Mouse (Mus musculus): ENCODE results near the gene Hnrnpa0. TPM values are rescaled to one million over a fixed set of nuclear protein-coding genes. Genes with fewer than 3 reads are reported as not detected.

The Hnrnpa0 gene
- polyA plus RNA-seq, 1 experiment from 2014 or later = 56.9 TPM

DNA sequence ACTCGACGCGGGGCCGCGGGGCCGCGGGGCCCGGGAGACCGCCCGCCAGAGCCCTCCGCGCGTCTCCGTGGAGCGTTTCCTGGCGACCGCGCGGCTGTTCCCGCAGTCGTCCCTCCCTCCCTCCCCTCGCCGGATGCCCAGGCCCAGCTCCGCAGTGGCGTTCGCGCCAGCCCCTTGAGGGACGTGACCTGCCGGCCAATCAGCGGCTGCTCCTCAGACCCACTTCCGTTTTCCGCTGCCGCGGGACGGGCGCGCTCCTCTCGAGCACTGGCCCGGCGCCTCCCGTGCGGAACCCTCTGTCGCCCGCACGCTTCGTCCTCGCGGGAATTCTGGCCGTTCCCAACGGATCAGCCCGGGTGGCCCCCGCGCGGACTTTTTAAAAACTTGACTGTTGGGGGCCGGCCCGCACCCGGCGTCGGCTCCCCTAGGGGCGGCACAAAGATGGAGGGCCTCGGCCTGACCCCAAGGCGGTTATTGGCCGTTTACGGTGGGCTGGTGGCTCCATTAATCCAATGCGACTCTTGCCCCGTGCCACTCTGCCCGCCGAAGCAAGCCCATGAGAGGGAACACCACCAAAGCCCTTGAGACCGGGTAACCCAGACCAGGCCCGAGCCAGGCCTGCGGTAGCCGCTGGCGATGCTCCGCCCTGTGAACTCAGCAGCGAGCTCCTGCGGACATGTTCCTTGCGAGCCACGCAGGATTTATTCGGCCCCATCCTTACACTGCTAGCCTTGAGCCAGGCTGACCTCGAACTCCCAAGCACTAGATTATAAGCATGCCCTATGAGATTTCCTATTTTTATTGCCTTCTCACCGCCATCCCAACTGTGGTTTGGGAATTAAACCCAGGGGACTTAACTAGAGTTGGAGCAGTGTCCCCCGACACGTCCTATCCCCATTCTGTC, 664 bp upstream of the Hnrnpa0 start:
- Histone ChIP-seq H3K4me2 (replicated peaks) (peak overlapping the region; percentile 83), H3K4me1 (replicated peaks; ENCODE audit: control insufficient read depth, insufficient read depth, low read length) (peaks cover 29% of the 10 kb centered on the region), H3K9me3 (ENCODE audit: control insufficient read depth, low read length) (no peaks in the 10 kb centered on the region), H3K27me3 (ENCODE audit: control insufficient read depth, insufficient read depth, low read length) (no peaks in the 10 kb centered on the region), H3K9ac (peak overlapping the region; percentile 100), H3K36me3 (replicated peaks; ENCODE audit: control insufficient read depth, insufficient read depth) (peaks cover 10% of the 10 kb centered on the region), H3K4me3 (replicated peaks; ENCODE audit: low read length) (peak overlapping the region; percentile 93), H3K27ac (peak overlapping the region; percentile 100)
- peak; percentile 96 for ATAC-seq (ENCODE audit: low FRiP score)
- DNase-seq (ENCODE audit: low spot score) = peak; percentile 93
- WGBS = under 1% methylated on average over 66 of the region's 83 CpGs

DNA sequence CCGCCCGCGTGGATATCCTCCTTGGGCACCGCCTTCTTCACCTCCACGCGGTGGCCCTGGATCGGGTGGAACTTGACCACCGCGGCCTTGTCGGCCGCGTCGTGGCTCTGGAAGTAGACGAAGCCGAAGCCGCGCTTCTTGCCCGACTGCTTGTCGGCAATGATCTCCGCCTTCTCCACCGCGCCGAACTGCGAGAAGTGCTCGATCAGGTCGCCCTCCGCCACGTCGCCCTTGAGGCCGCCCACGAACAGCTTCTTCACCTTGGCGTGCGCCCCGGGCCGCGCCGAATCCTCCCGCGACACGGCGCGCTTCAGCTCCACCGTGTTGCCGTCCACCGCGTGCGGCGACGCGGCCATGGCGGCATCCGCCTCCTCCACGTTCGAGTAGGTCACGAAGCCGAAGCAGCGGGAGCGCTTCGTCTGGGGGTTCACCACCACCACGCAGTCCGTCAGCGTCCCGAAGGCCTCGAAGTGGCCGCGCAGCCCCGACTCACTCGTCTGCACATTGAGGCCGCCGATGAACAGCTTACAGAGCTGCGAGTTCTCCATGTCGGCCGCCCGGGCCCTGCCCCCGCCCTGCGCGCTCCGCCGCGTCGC, 492 bp downstream of the Hnrnpa0 start:
- peak overlapping the region; percentile 100 for H3K27ac ChIP-seq
- peak overlapping the region; percentile 93 for H3K4me3 ChIP-seq (replicated peaks; ENCODE audit: low read length)
- H3K36me3 ChIP-seq (replicated peaks; ENCODE audit: control insufficient read depth, insufficient read depth) = peaks cover 10% of the 10 kb centered on the region
- H3K4me2 ChIP-seq (replicated peaks) = peak overlapping the region; percentile 83
- H3K9ac ChIP-seq = peak overlapping the region; percentile 100
- H3K27me3 ChIP-seq (ENCODE audit: control insufficient read depth, insufficient read depth, low read length) = no peaks in the 10 kb centered on the region
- WGBS = under 1% methylated on average over 79 of the region's 81 CpGs
- DNase-seq (ENCODE audit: low spot score) (peak; percentile 59), ATAC-seq (ENCODE audit: low FRiP score) (peak; percentile 44)
- H3K4me1 ChIP-seq (replicated peaks; ENCODE audit: control insufficient read depth, insufficient read depth, low read length) = peaks cover 36% of the 10 kb centered on the region
- H3K9me3 ChIP-seq (ENCODE audit: control insufficient read depth, low read length) = no peaks in the 10 kb centered on the region

DNA sequence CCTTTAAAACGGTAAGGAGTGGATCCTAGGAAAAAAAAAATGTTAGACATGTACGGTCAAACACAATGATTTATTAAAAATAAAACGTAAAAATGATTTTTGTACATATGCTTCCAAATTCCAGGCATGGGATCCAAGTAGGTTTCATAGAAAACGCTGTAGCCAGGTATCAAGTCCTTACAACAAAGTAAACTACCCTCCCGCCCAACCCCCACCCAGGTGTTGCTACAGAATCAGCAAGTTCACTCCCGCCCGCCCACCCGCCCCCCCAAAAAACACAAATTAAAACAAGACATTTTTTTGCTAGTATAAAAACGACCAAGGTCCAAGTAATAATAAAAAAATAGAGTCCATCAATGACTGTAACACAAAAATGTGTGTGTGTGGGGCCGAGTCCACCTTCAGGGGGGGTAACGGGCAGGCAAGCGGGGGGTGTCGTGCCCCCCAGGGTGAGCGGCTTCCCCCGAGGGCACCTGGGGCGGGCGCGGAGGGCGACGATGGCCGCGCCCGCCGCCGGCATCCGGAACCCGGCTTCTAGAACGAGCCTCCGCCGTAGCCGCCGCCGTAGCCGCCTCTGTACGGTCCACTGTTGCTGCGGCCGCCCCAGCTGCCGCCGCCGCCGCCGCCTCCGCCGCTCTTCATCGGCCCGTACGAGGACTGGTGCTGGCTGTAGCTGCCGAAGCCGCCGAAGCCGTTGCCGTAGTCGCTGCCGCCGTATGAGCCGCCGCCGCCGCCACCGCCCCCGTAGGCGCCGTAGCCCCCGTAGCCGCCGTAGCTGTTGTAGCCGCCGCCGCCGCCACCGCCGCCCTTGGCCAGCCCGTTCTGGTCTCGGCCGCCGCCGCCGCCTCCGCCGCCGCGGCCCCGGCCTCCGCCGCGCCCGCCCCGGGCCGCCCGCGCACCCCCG, 1.2 kb downstream of the Hnrnpa0 start:
- no peaks in the 10 kb centered on the region for H3K9me3 ChIP-seq (ENCODE audit: control insufficient read depth, low read length)
- no peaks in the 10 kb centered on the region for H3K27me3 ChIP-seq (ENCODE audit: control insufficient read depth, insufficient read depth, low read length)
- ATAC-seq (ENCODE audit: low FRiP score) (no peak), DNase-seq (ENCODE audit: low spot score) (peak; percentile 23)
- H3K4me1 ChIP-seq (replicated peaks; ENCODE audit: control insufficient read depth, insufficient read depth, low read length) = peaks cover 40% of the 10 kb centered on the region
- H3K4me3 ChIP-seq (replicated peaks; ENCODE audit: low read length) = peak overlapping the region; percentile 93
- H3K27ac ChIP-seq = peak overlapping the region; percentile 100
- under 1% methylated on average over 61 of the region's 92 CpGs for WGBS
- H3K36me3 ChIP-seq (replicated peaks; ENCODE audit: control insufficient read depth, insufficient read depth) = peaks cover 10% of the 10 kb centered on the region
- H3K9ac ChIP-seq = peak overlapping the region; percentile 100
- H3K4me2 ChIP-seq (replicated peaks) = peak overlapping the region; percentile 83

DNA sequence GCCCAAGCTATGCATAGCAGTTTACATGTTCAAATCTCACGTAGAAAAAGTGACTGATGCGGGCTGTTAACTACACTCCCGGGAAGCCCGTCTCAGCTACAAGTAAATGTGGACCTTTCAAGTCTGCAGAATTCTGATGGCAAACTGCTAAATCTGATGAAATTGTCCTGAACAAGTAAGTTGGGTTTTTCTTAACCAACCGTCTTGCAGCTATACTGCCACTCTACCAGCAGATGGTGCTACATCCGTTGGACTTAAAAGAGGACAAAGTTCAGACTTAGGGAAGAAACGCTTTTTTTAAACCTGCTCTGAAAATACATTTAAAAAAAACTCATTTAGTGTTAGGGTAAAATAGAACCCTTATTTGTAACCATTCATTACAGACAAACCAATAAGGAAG, 2.2 kb downstream of the Hnrnpa0 start:
- H3K4me2 ChIP-seq (replicated peaks) = peak overlapping the region; percentile 83
- DNase-seq (ENCODE audit: low spot score) = peak; percentile 86
- H3K27ac ChIP-seq = no peak overlapping the region
- H3K4me1 ChIP-seq (replicated peaks; ENCODE audit: control insufficient read depth, insufficient read depth, low read length) = peaks cover 40% of the 10 kb centered on the region
- H3K27me3 ChIP-seq (ENCODE audit: control insufficient read depth, insufficient read depth, low read length) = no peaks in the 10 kb centered on the region
- H3K36me3 ChIP-seq (replicated peaks; ENCODE audit: control insufficient read depth, insufficient read depth) = peaks cover 10% of the 10 kb centered on the region
- H3K9ac ChIP-seq = peak overlapping the region; percentile 39
- 25% methylated on average over 7 of the region's 7 CpGs for WGBS
- H3K9me3 ChIP-seq (ENCODE audit: control insufficient read depth, low read length) = no peaks in the 10 kb centered on the region
- peak overlapping the region; percentile 93 for H3K4me3 ChIP-seq (replicated peaks; ENCODE audit: low read length)
- no peak for ATAC-seq (ENCODE audit: low FRiP score)

DNA sequence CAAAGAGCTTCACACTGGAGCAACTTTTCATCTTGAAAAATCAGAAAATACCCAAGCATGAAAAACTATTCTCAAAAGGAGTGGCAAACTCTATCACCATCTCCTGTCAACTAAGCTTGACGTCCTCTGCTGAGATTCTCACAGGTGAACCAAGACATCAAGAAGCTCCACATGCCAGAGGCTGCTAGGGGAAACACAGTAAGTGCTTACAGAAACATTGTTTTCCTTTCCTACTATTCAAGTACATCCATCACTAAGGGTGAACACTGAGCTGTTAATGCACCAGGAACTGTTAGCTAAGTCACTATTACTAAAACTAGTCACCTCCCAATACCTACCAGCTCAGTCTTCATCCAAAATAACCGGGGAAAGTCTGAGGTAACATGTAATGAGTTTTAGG, 3.4 kb downstream of the Hnrnpa0 start:
- ATAC-seq (ENCODE audit: low FRiP score) (no peak), DNase-seq (ENCODE audit: low spot score) (peak; percentile 22)
- no peak overlapping the region for H3K9ac ChIP-seq
- peaks cover 10% of the 10 kb centered on the region for H3K36me3 ChIP-seq (replicated peaks; ENCODE audit: control insufficient read depth, insufficient read depth)
- H3K4me1 ChIP-seq (replicated peaks; ENCODE audit: control insufficient read depth, insufficient read depth, low read length) = peaks cover 40% of the 10 kb centered on the region
- no peaks in the 10 kb centered on the region for H3K9me3 ChIP-seq (ENCODE audit: control insufficient read depth, low read length)
- 54% methylated on average over 2 of the region's 2 CpGs for WGBS
- H3K27me3 ChIP-seq (ENCODE audit: control insufficient read depth, insufficient read depth, low read length) = no peaks in the 10 kb centered on the region
- no peak overlapping the region for H3K4me3 ChIP-seq (replicated peaks; ENCODE audit: low read length)
- peak overlapping the region; percentile 83; the same call in 1 of the 2 replicates for H3K4me2 ChIP-seq (replicated peaks)
- no peak overlapping the region for H3K27ac ChIP-seq

DNA sequence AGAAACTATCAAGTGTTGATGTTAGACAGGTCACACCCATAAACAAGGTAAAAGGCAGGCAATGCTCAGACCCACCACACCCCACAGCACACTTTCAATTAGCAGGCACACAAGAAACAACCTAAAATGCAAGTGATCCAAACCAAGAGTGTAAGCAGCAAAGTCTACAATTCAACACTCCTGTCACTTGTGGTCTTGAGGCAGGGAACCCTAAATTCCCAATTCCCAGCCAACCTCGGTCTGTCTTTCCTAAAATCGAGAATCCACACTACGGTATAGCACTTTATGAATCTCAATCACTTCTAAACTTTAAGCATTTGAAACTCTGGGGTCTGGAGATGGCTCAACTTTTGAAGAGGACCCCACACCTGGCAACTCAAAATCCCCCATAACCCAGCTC, 4.1 kb downstream of the Hnrnpa0 start:
- 80% methylated on average over 3 of the region's 3 CpGs for WGBS
- Histone ChIP-seq H3K9ac (no peak overlapping the region), H3K4me1 (replicated peaks; ENCODE audit: control insufficient read depth, insufficient read depth, low read length) (peaks cover 35% of the 10 kb centered on the region), H3K4me3 (replicated peaks; ENCODE audit: low read length) (no peak overlapping the region), H3K27ac (no peak overlapping the region), H3K9me3 (ENCODE audit: control insufficient read depth, low read length) (no peaks in the 10 kb centered on the region), H3K4me2 (replicated peaks) (no peak overlapping the region), H3K36me3 (replicated peaks; ENCODE audit: control insufficient read depth, insufficient read depth) (peaks cover 10% of the 10 kb centered on the region), H3K27me3 (ENCODE audit: control insufficient read depth, insufficient read depth, low read length) (no peaks in the 10 kb centered on the region)
- no peak for ATAC-seq (ENCODE audit: low FRiP score)
- peak; percentile 9 for DNase-seq (ENCODE audit: low spot score)

DNA sequence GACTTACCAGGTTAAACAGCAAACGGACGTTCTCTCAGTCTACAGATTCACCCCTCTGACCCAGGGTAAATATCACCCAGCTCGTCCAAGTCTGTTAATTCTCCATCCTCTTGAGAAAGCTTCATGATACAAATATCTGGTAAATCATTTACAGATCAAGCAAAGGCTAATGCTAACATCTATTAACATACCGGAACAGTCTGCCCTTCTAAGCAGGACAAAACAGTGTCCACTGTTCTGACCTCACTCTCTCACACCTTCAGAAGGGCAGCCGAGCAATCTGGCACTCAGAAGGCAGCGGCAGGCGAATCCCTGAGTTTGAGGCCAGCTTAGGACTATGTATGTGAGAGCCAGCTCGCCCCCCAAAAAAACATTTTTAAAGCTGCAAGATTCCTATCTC, 5.0 kb downstream of the Hnrnpa0 start:
- H3K9ac ChIP-seq = no peak overlapping the region
- 48% methylated on average over 8 of the region's 8 CpGs for WGBS
- H3K27ac ChIP-seq = no peak overlapping the region
- H3K4me1 ChIP-seq (replicated peaks; ENCODE audit: control insufficient read depth, insufficient read depth, low read length) = peaks cover 35% of the 10 kb centered on the region
- peak; percentile 13 for DNase-seq (ENCODE audit: low spot score)
- peaks cover 10% of the 10 kb centered on the region for H3K36me3 ChIP-seq (replicated peaks; ENCODE audit: control insufficient read depth, insufficient read depth)
- no peak for ATAC-seq (ENCODE audit: low FRiP score)
- H3K4me3 ChIP-seq (replicated peaks; ENCODE audit: low read length) = no peak overlapping the region
- no peaks in the 10 kb centered on the region for H3K27me3 ChIP-seq (ENCODE audit: control insufficient read depth, insufficient read depth, low read length)
- H3K9me3 ChIP-seq (ENCODE audit: control insufficient read depth, low read length) = no peaks in the 10 kb centered on the region
- no peak overlapping the region for H3K4me2 ChIP-seq (replicated peaks)

DNA sequence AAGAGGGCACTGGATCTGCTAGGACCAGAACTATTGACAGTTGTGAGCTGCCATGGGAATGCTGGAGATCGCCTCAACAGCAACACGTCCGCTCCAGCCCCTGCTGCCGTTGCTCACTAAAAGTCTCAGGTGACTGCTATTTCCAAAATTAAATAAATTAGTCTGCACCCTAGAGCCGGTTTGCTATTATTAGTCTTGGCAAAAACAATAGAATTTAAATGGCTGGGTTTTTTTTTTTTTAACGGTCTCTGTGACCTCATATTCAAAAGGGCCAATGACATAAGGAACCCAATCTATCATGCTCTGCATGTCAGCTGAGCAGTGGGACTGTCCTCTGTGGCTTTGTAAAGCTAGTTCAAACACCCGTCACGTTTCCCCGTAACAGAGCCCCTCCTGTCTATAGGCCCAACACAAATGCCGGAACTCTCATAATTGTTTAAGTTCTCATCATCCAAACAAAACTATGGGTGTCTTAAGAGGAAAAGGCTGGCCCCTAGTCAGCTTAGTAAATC, 5.5 kb downstream of the Hnrnpa0 start:
- Histone ChIP-seq H3K9me3 (ENCODE audit: control insufficient read depth, low read length) (no peaks in the 10 kb centered on the region), H3K36me3 (replicated peaks; ENCODE audit: control insufficient read depth, insufficient read depth) (peaks cover 10% of the 10 kb centered on the region), H3K4me2 (replicated peaks) (0 out of 2 replicates have a peak overlapping the region, but pooled peaks have one; percentile 4), H3K4me1 (replicated peaks; ENCODE audit: control insufficient read depth, insufficient read depth, low read length) (peaks cover 35% of the 10 kb centered on the region), H3K9ac (no peak overlapping the region), H3K4me3 (replicated peaks; ENCODE audit: low read length) (no peak overlapping the region), H3K27me3 (ENCODE audit: control insufficient read depth, insufficient read depth, low read length) (no peaks in the 10 kb centered on the region), H3K27ac (no peak overlapping the region)
- peak; percentile 23 for DNase-seq (ENCODE audit: low spot score)
- ATAC-seq (ENCODE audit: low FRiP score) = no peak
- 43% methylated on average over 10 of the region's 10 CpGs for WGBS

All from hindbrain, embryonic 14.5 days (tissue).